Mouse (Mus musculus) C2C12 (cell line): ENCODE results near the gene Syce3.

Source experiments
- CEBPB ChIP-seq: IDR thresholded peaks from one replicate; pipeline ENCODE4 v1.6.1; 2011; ENCODE audit warnings: low read depth, mild to moderate bottlenecking, control low read depth, moderate library complexity
- CTCF ChIP-seq: IDR thresholded peaks from one replicate; pipeline ENCODE4 v1.5.1; 2011; ENCODE audit not compliant: control insufficient read depth, insufficient read depth, insufficient read length
- MAX ChIP-seq: IDR thresholded peaks from one replicate; pipeline ENCODE4 v1.6.1; 2011; ENCODE audit warnings: mild to moderate bottlenecking, control low read depth
- MYOD1 ChIP-seq: IDR thresholded peaks from one replicate; pipeline ENCODE4 v1.6.1; 2011; ENCODE audit warnings: low read depth; ENCODE audit not compliant: control insufficient read depth, insufficient read length
- MYOG ChIP-seq: IDR thresholded peaks from one replicate; pipeline ENCODE4 v1.6.1; 2011; ENCODE audit not compliant: control insufficient read depth, insufficient read length; ENCODE audit errors: extremely low read depth
- USF1 ChIP-seq: IDR thresholded peaks from one replicate; pipeline ENCODE4 v1.6.1; 2011; ENCODE audit warnings: low read depth, mild to moderate bottlenecking, control low read depth, moderate library complexity

DNA sequence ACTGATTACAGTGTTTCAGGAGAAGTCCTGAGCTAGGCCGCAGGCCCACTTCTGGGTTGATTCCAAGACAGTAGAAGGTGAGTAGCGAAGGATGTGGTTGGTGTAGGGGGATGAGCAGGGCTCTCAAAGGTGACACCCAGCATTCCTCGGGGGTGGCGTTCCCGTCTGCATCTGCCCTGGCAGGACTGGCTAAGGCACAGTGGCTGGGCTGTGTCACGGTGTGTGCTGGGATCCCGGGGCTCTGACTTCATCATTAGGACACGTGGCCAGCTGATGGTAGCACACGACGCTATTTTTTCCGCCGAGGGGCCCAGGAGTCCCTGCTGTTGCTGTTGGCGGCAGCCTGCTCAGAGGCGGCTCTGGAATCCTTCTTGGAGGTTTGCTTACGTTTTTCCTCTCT, 59.0 kb downstream of the Syce3 start:
- TF ChIP-seq CTCF (no peak), MAX (no peak), USF1 (no peak), MYOG (no peak), CEBPB (no peak), MYOD1 (no peak)
